Mouse (Mus musculus): ENCODE measurements around the gene Gm3618.
"Not testable (repeated sequence)": the region's sequence is repeated elsewhere in the genome, so short reads cannot be mapped to it uniquely, and the experiment has no call there.

- not testable (repeated sequence) for TF ChIP-seq POLR2A (IDR thresholded peaks at IDR 0.05; ENCODE audit: insufficient read depth, low read depth, low read length); EP300 (IDR thresholded peaks at IDR 0.05; ENCODE audit: insufficient read depth, low read depth, low read length); CTCF (IDR thresholded peaks at IDR 0.05)
Measured at GRCm38 (mm10) chr14:6343578-6343977, at the start of gene Gm3618.

All from heart, adult 2 months (tissue).